Mouse (Mus musculus): Measurements from ENCODE around the gene Apba3.

Gene Apba3

GRCm38 (mm10) chr10:81252424-81253419 is 14.0 kb upstream of the Apba3 start, which contains the start of gene Matk:
Gene Matk, plus strand, starts transcription at chr10:81252935.
- DNase-seq (ENCODE audit: low spot score in 2 of 2) = peak; percentile 78 to 82

GRCm38 (mm10) chr10:81254886-81255285 is 11.9 kb upstream of the Apba3 start:
- DNase-seq (ENCODE audit: low spot score in 2 of 2) = peak; percentile 54 to 80

DNA sequence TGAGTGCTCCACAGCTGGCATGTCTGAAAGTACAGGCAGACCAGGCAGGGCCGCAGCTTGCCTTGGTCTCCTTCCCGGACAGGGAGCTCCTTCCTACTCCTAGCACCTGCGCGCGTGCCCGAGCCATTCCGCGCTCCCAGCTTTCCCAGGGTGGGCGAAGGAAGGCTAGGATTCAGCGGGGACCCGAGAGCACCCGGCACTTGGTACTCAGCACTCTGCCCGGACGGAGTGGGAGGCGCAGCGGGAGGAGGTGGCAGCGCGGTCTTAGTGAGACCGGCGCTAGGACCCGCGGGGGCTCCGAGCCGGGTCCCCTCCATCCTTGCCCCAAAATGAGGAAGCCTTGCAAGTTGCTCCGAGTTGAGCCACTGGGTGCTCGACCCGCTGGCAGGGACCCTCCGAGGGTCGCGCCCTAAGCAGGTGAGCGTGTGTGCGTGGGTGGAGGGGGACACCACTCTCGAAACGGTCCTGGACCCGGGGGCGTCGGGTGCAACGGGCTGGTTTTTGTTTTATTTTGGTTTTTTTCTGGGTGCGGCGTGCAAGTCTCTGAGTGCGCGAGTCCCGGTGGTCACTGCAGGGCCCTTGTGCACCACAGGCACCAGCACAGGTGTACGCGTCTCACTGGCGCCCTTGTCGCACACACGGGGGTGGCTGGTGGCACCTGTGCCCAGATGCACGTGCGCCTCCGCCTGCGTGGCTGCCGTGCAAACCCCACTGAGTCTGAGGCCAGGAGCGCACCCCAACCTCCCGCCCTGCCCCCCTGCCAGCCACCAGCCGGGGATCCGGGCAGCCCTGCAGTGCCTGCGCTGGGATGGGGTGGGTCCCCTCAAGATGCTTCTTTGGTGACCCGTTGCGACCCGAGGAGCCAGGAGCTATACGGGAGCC is 9.4 kb upstream of the Apba3 start:
- peak in 1 of 2 experiments; percentile 44 for DNase-seq (ENCODE audit: low spot score in 2 of 2)

DNA sequence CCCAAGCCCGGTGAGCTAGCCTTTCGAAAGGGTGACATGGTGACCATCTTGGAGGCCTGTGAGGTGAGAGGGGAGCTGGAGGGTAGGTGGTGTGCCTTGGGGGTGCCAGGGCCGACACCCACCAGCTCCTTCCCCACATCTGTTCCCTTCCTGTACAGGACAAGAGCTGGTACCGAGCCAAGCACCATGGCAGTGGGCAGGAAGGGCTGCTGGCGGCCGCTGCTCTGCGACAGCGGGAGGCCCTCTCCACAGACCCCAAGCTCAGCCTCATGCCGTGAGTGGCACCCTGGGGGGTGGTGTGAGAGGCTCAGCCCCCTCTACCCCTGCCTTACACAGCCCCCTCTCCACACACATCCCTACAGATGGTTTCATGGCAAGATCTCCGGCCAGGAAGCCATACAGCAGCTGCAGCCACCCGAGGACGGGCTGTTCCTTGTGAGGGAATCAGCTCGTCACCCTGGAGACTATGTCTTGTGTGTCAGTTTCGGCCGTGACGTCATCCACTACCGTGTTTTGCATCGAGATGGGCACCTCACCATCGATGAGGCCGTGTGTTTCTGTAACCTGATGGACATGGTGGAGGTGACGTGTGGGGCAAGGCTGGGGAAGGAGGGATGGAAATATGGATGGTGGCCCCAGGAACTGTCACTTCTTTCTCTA is 7.4 kb upstream of the Apba3 start:
- no peak for DNase-seq (ENCODE audit: low spot score in 2 of 2)

- no peak for DNase-seq (ENCODE audit: low spot score in 2 of 2)
These were observed 5.7 kb upstream of the Apba3 start for GRCm38 (mm10) chr10:81261025-81261424.

GRCm38 (mm10) chr10:81265540-81265939 is 1.2 kb upstream of the Apba3 start:
- DNase-seq (ENCODE audit: low spot score in 2 of 2) = no peak

DNA sequence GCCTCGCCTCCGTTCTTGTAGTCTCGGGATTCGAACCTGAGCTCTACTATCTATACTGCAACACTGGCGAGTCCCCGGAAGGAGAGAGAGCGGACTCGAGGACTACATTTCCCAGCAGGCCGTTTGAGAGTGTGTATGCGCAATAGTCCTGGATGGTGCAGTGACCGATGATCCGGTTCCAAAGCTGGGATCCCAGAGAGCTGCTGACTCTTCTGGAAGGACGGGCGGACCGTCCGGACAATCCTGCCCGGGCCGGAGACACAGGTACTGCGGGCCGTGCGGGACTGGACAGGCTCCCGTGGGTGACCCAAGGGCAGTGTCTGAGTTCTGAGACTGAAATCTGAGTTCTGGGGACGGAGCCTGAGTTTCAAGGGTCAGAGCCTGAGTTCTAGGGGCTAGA is 1.3 kb downstream of the Apba3 start:
- peak; percentile 53 to 65 for DNase-seq (ENCODE audit: low spot score in 2 of 2)

DNA sequence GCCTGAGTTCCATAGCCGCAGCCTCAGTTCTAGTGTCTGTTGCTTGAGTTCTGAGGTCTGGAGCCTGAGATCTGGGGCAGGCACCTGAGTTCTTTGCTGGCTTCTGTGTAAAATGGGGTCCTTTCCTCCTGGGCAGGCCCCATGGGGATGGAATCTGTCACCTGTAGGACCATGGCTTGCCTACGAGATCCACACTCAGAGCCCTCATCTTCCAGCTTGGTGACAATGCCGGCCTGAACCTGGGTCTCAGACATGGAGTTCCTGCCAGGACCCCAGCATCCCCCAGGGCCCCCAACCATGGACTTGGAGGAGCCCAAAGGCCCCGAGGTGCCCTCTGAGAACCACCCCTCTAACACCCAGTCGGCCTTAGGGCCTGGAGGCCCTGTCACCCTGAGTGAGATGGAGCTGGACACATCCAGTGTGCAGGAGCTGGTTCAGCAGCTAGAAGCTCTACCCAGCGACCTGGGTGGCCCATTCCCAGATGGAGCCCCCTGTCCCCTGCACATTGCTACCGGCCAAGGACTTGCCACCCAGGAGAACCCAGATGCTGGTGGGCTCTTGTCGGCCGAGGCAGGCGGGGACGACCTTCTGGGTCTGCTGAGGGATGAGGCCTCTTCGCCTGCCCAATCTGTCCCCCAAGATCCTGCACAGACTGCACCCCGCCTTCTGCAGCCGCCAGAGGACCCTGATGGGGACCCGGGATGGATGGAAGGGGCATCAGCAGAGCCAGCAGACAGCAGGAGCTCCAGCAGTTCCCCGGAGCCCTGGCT is 2.1 kb downstream of the Apba3 start:
- DNase-seq (ENCODE audit: low spot score in 2 of 2) = no peak

- DNase-seq (ENCODE audit: low spot score in 2 of 2) = no peak
These were observed 5.6 kb downstream of the Apba3 start for GRCm38 (mm10) chr10:81272356-81272755.

DNA sequence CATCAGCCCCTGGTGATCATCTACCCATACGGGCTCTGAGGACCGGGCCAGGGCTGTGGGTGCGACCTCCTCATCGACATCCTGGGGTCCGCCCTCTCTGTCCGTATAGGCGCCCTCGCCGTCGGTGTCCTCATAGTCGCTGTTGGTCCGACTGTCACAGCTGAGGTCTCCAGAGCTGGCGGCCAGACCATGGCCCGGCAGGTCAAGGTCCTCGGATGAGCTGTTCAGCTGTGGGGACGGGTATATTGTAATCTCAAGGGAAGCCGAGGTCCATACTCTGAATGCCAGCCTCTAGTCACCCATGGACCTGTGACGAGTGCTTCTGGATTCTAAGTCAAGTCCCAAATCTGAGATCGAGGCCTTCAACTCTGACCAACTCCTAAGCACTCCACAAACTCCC is 7.1 kb downstream of the Apba3 start:
- DNase-seq (ENCODE audit: low spot score in 2 of 2) = no peak

GRCm38 (mm10) chr10:81277676-81278075 is 10.9 kb downstream of the Apba3 start:
- no peak for DNase-seq (ENCODE audit: low spot score in 2 of 2)

- no peak for DNase-seq (ENCODE audit: low spot score in 2 of 2)
These were observed 12.7 kb downstream of the Apba3 start for GRCm38 (mm10) chr10:81279496-81279895.

DNA sequence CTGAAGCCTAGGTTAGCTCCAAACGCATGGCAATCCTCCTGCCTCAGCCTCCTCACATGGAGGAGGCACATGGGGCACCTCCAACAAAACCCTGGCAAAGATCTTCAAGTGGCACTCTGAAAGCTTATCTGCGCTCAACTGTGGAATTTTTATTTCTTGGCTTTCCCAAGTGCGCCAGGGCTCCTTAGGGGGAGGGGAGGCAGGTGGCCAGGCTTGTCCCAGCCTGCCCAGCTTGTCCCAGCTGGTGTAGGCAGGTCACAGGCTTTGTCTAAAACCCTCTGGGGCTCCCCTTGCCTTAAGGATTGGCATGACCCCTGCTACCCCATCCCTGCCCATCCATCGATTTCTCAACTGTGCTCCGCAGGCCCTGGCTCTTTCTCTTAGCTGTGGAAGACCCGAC is 17.4 kb downstream of the Apba3 start:
- no peak for DNase-seq (ENCODE audit: low spot score in 2 of 2)

DNA sequence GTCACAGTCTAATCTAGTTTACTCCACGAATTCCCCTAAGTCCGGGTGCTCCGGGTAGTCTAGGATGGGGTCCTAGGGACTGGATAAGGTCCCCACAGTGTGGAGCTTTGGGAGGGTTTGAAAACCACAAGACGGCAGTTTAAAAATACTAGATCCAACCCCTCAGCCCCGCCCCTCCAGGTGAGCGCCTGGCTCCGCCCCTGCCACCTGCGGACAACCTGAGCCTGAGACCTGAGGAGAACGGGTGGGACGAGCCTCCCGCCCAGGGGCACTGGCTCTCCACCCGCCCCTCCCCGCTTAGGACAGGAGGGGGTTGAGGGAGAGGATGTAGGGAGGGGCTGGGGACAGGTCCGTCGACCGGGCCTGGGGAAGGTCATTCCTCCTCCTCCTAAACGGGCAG is 18.0 kb downstream of the Apba3 start:
- DNase-seq (ENCODE audit: low spot score in 2 of 2) = no peak

GRCm38 (mm10) chr10:81285694-81286450 is 19.1 kb downstream of the Apba3 start:
- DNase-seq (ENCODE audit: low spot score in 2 of 2) = peak; percentile 64 to 86

DNA sequence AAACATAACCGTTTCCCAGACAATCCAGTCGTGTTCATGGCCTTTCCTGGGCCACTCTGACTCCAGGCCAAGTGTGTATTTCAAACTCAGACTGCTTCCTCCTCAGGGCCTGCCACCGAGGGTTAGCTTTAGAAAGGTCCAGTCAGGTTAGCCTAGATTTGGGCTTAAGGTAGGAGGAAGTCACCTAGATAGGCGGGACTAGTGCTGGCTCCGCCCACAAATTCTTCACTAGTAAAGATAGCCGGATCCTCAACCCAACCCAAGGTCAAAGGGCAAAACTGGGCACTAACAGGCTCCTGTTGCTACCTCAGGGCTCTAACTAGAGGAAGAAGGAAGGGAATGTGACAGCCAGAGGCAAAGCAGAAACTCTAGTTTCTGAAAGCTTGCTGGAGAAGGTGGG is 19.8 kb downstream of the Apba3 start:
- DNase-seq (ENCODE audit: low spot score in 2 of 2) = no peak

DNA sequence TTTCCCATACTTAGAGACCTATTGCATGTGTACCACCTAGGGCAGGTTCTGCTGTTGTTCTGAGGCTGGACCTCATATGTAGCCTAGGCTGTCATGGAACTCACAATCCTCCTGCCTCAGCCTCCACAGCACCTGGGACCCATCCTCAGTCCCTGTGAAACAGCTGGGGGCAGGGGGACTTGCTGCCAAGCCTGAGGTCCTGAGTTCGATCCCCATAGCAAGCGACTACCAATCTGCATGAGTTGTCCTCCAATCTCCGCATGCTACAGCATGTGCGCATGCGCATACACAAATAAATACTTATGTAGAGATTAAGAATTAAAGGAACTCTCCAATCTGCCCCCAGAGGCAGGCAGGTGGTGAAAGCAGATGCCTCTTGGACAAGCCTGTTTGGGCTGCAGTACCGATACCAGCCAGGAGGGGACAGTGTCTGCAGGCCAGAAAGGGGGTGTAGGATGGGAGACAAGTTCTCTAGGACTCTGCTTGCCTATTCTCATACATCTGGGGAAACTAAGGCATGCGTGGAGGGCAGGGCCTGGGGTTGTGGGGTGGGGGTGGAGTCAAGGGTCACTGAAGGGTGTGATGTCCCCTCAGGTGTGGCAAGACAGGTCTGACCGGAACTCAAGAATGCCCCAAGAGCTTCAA is 20.9 kb downstream of the Apba3 start:
- peak; percentile 65 to 83 for DNase-seq (ENCODE audit: low spot score in 2 of 2)

- peak in 1 of 2 experiments; percentile 60 for DNase-seq (ENCODE audit: low spot score in 2 of 2)
These were observed 21.8 kb downstream of the Apba3 start for GRCm38 (mm10) chr10:81288601-81289000.

- DNase-seq (ENCODE audit: low spot score in 2 of 2) = peak; percentile 46 to 67
These were observed 22.5 kb downstream of the Apba3 start for GRCm38 (mm10) chr10:81289278-81289677.

- no peak for DNase-seq (ENCODE audit: low spot score in 2 of 2)
These were observed 23.1 kb downstream of the Apba3 start for GRCm38 (mm10) chr10:81289811-81290210.
